Mouse (Mus musculus): ENCODE data around the gene Cfap97d1. TPM values are rescaled to one million over a fixed set of nuclear protein-coding genes. Genes with fewer than 3 reads are reported as not detected.
"Not testable (repeated sequence)": the region's sequence is repeated elsewhere in the genome, so short reads cannot be mapped to it uniquely, and the experiment has no call there.

The Cfap97d1 gene
- total and polyA plus RNA-seq, 3 experiments: not detected

GRCm38 (mm10) chr11:101979140-101979539 is 4.9 kb upstream of the Cfap97d1 start:
- TF ChIP-seq GATA1 (IDR thresholded peaks at IDR 0.05; ENCODE audit: borderline replicate concordance, low read length): no peak
- TF ChIP-seq GATA2 (IDR thresholded peaks at IDR 0.05; ENCODE audit: borderline replicate concordance, low read depth, low read length): no peak
- no peak for TF ChIP-seq CTCF (IDR thresholded peaks at IDR 0.05; ENCODE audit: low read depth, low read length)
- no peak for TF ChIP-seq TAL1 (conservative IDR thresholded peaks at IDR 0.05; ENCODE audit: low read depth, low read length)
- TF ChIP-seq POLR2AphosphoS5 (IDR thresholded peaks at IDR 0.05; ENCODE audit: insufficient replicate concordance, low read depth, low read length): no peak
- peaks cover 13% of the 10 kb centered on the region for H3K27me3 ChIP-seq (ENCODE audit: insufficient read depth, low read length)
- no peak overlapping the region for H3K4me3 ChIP-seq (ENCODE audit: low read depth, low read length)
- no peaks in the 10 kb centered on the region for H3K36me3 ChIP-seq (replicated peaks)
- no peaks in the 10 kb centered on the region for H3K9me3 ChIP-seq (replicated peaks)
- H3K4me1 ChIP-seq (ENCODE audit: insufficient read depth, low read depth, low read length): peaks cover 3% of the 10 kb centered on the region
- DNase-seq (ENCODE audit: low spot score): no peak
- ATAC-seq (ENCODE audit: extremely low read depth, insufficient number of reproducible peaks, low FRiP score, poor library complexity, severe bottlenecking): no peak

- ATAC-seq (ENCODE audit: extremely low read depth, insufficient number of reproducible peaks, low FRiP score, poor library complexity, severe bottlenecking) (no peak), DNase-seq (ENCODE audit: low spot score) (no peak)
Measured at GRCm38 (mm10) chr11:101980603-101981157, 3.4 kb upstream of the Cfap97d1 start.

GRCm38 (mm10) chr11:101981850-101982249 is 2.2 kb upstream of the Cfap97d1 start:
- no peak for ATAC-seq (ENCODE audit: extremely low read depth, insufficient number of reproducible peaks, low FRiP score, poor library complexity, severe bottlenecking)
- TF ChIP-seq CTCF (IDR thresholded peaks at IDR 0.05; ENCODE audit: low read depth, low read length) (no peak), GATA1 (IDR thresholded peaks at IDR 0.05; ENCODE audit: borderline replicate concordance, low read length) (no peak), GATA2 (IDR thresholded peaks at IDR 0.05; ENCODE audit: borderline replicate concordance, low read depth, low read length) (no peak), TAL1 (conservative IDR thresholded peaks at IDR 0.05; ENCODE audit: low read depth, low read length) (no peak), POLR2AphosphoS5 (IDR thresholded peaks at IDR 0.05; ENCODE audit: insufficient replicate concordance, low read depth, low read length) (no peak)
- Histone ChIP-seq H3K27me3 (ENCODE audit: insufficient read depth, low read length) (peaks cover 26% of the 10 kb centered on the region), H3K4me3 (ENCODE audit: low read depth, low read length) (no peak overlapping the region), H3K4me1 (ENCODE audit: insufficient read depth, low read depth, low read length) (peaks cover 18% of the 10 kb centered on the region), H3K36me3 (replicated peaks) (no peaks in the 10 kb centered on the region), H3K9me3 (replicated peaks) (no peaks in the 10 kb centered on the region)
- no peak for DNase-seq (ENCODE audit: low spot score)

More at GRCm38 (mm10) chr11:101980603-101981157, 3.4 kb upstream of the Cfap97d1 start:
- H3K4me1 ChIP-seq (ENCODE audit: insufficient read depth, low read depth, low read length): peaks cover 12% of the 10 kb centered on the region
- no peak overlapping the region for H3K4me3 ChIP-seq (ENCODE audit: low read depth, low read length)
- TF ChIP-seq TAL1 (conservative IDR thresholded peaks at IDR 0.05; ENCODE audit: low read depth, low read length) (no peak), GATA1 (IDR thresholded peaks at IDR 0.05; ENCODE audit: borderline replicate concordance, low read length) (no peak), CTCF (IDR thresholded peaks at IDR 0.05; ENCODE audit: low read depth, low read length) (no peak), GATA2 (IDR thresholded peaks at IDR 0.05; ENCODE audit: borderline replicate concordance, low read depth, low read length) (no peak), POLR2AphosphoS5 (IDR thresholded peaks at IDR 0.05; ENCODE audit: insufficient replicate concordance, low read depth, low read length) (no peak)
- H3K36me3 ChIP-seq (replicated peaks): no peaks in the 10 kb centered on the region
- H3K9me3 ChIP-seq (replicated peaks): no peaks in the 10 kb centered on the region
- H3K27me3 ChIP-seq (ENCODE audit: insufficient read depth, low read length): peaks cover 23% of the 10 kb centered on the region

GRCm38 (mm10) chr11:101982981-101983411 is 1.1 kb upstream of the Cfap97d1 start:
- Histone ChIP-seq H3K9me3 (replicated peaks) (no peaks in the 10 kb centered on the region), H3K36me3 (replicated peaks) (no peaks in the 10 kb centered on the region), H3K27me3 (ENCODE audit: insufficient read depth, low read length) (peaks cover 31% of the 10 kb centered on the region), H3K4me3 (ENCODE audit: low read depth, low read length) (no peak overlapping the region), H3K4me1 (ENCODE audit: insufficient read depth, low read depth, low read length) (peaks cover 18% of the 10 kb centered on the region)
- DNase-seq (ENCODE audit: low spot score): no peak
- no peak for ATAC-seq (ENCODE audit: extremely low read depth, insufficient number of reproducible peaks, low FRiP score, poor library complexity, severe bottlenecking)
- TF ChIP-seq POLR2AphosphoS5 (IDR thresholded peaks at IDR 0.05; ENCODE audit: insufficient replicate concordance, low read depth, low read length): no peak
- TF ChIP-seq GATA2 (IDR thresholded peaks at IDR 0.05; ENCODE audit: borderline replicate concordance, low read depth, low read length): no peak
- TF ChIP-seq CTCF (IDR thresholded peaks at IDR 0.05; ENCODE audit: low read depth, low read length): no peak
- no peak for TF ChIP-seq TAL1 (conservative IDR thresholded peaks at IDR 0.05; ENCODE audit: low read depth, low read length)
- no peak for TF ChIP-seq GATA1 (IDR thresholded peaks at IDR 0.05; ENCODE audit: borderline replicate concordance, low read length)

- H3K4me1 ChIP-seq (ENCODE audit: insufficient read depth, low read depth, low read length): peaks cover 18% of the 10 kb centered on the region
- H3K4me3 ChIP-seq (ENCODE audit: low read depth, low read length): no peak overlapping the region
- TF ChIP-seq POLR2AphosphoS5 (IDR thresholded peaks at IDR 0.05; ENCODE audit: insufficient replicate concordance, low read depth, low read length): no peak
- no peak for TF ChIP-seq CTCF (IDR thresholded peaks at IDR 0.05; ENCODE audit: low read depth, low read length)
- ATAC-seq (ENCODE audit: extremely low read depth, insufficient number of reproducible peaks, low FRiP score, poor library complexity, severe bottlenecking) (no peak), DNase-seq (ENCODE audit: low spot score) (no peak)
- peaks cover 35% of the 10 kb centered on the region for H3K27me3 ChIP-seq (ENCODE audit: insufficient read depth, low read length)
- no peaks in the 10 kb centered on the region for H3K36me3 ChIP-seq (replicated peaks)
- no peaks in the 10 kb centered on the region for H3K9me3 ChIP-seq (replicated peaks)
Measured at GRCm38 (mm10) chr11:101983431-101983921, 603 bp upstream of the Cfap97d1 start.

GRCm38 (mm10) chr11:101985450-101985849 is 1.4 kb downstream of the Cfap97d1 start:
- not testable (repeated sequence) for DNase-seq (ENCODE audit: low spot score); H3K36me3 ChIP-seq (replicated peaks); ATAC-seq (ENCODE audit: extremely low read depth, insufficient number of reproducible peaks, low FRiP score, poor library complexity, severe bottlenecking); H3K4me3 ChIP-seq (ENCODE audit: low read depth, low read length); H3K9me3 ChIP-seq (replicated peaks)
- Histone ChIP-seq H3K4me1 (ENCODE audit: insufficient read depth, low read depth, low read length) (peaks cover 18% of the 10 kb centered on the region), H3K27me3 (ENCODE audit: insufficient read depth, low read length) (peaks cover 40% of the 10 kb centered on the region)
